Mouse (Mus musculus) adipocyte (in vitro differentiated cells): ENCODE data around the gene Tmem52b.

Experiments
- DNase-seq: peaks from one replicate; pipeline ENCODE4 v3.0.0-alpha.2; 2016; ENCODE audit warnings: low spot score

Tmem52b gene

GRCm38 (mm10) chr6:129532556-129532941 lies 20.2 kb downstream of the Tmem52b start:
- DNase-seq: peak; percentile 100

GRCm38 (mm10) chr6:129532942-129533860 lies 20.8 kb downstream of the Tmem52b start, which contains the start of gene Gabarapl1:
Gene Gabarapl1 (plus strand): TSS chr6:129533160.
- DNase-seq: peak; percentile 95

- DNase-seq: peak; percentile 67
Measured at GRCm38 (mm10) chr6:129534057-129534456, 21.7 kb downstream of the Tmem52b start.

- no peak for DNase-seq
Measured at GRCm38 (mm10) chr6:129534627-129535190, 22.4 kb downstream of the Tmem52b start.

GRCm38 (mm10) chr6:129535723-129536122 lies 23.4 kb downstream of the Tmem52b start:
- no peak for DNase-seq

- DNase-seq: no peak
Measured at GRCm38 (mm10) chr6:129538555-129538954, 26.2 kb downstream of the Tmem52b start.

- DNase-seq: no peak
Measured at GRCm38 (mm10) chr6:129541931-129542330, 29.6 kb downstream of the Tmem52b start.

GRCm38 (mm10) chr6:129542540-129542939 lies 30.2 kb downstream of the Tmem52b start:
- DNase-seq: no peak

GRCm38 (mm10) chr6:129543709-129544606 lies 31.6 kb downstream of the Tmem52b start:
- peak; percentile 87 for DNase-seq

GRCm38 (mm10) chr6:129547277-129547676 lies 34.9 kb downstream of the Tmem52b start:
- DNase-seq: no peak

GRCm38 (mm10) chr6:129548009-129548408 lies 35.7 kb downstream of the Tmem52b start:
- peak; percentile 47 for DNase-seq

GRCm38 (mm10) chr6:129557298-129558023 lies 45.1 kb downstream of the Tmem52b start:
- no peak for DNase-seq

- DNase-seq: peak; percentile 91
Measured at GRCm38 (mm10) chr6:129558946-129559640, 46.7 kb downstream of the Tmem52b start.

- no peak for DNase-seq
Measured at GRCm38 (mm10) chr6:129559641-129560027, 47.3 kb downstream of the Tmem52b start.

- DNase-seq: no peak
Measured at GRCm38 (mm10) chr6:129565257-129565656, 52.9 kb downstream of the Tmem52b start.
